17 mouse cellular contexts compared by ENCODE assay signal in genomic region chr7:112645724-112646123, GRCm38 (mm10).
"Had no signal": no experiment of that assay in that cellular context is flagged by ENCODE, and none has a peak within 500 bp of the region (broad histone marks: within the 10 kb centered on the region; RNA-seq: fewer than 3 reads in every experiment).

No protein-coding gene starts in this region.

- H3K4me3 ChIP-seq: limb, embryonic 13.5 days; midbrain, embryonic 10.5 days; neural tube, embryonic 12.5 days; stomach, embryonic 15.5 days had no signal

- H3K4me2 ChIP-seq: limb, embryonic 13.5 days; neural tube, embryonic 12.5 days; stomach, embryonic 15.5 days had no signal

- H3K9me3 ChIP-seq: limb, embryonic 13.5 days; midbrain, embryonic 10.5 days; neural tube, embryonic 12.5 days; stomach, embryonic 15.5 days had no signal

- H3K27ac ChIP-seq: kidney, postnatal 0 days; limb, embryonic 13.5 days; liver, embryonic 14.5 days; midbrain, embryonic 10.5 days; neural tube, embryonic 12.5 days; stomach, embryonic 15.5 days had no signal

- H3K27me3 ChIP-seq: limb, embryonic 13.5 days; neural tube, embryonic 12.5 days; stomach, embryonic 15.5 days had no signal

- H3K36me3 ChIP-seq: limb, embryonic 13.5 days; midbrain, embryonic 10.5 days; neural tube, embryonic 12.5 days; stomach, embryonic 15.5 days had no signal

- DNase-seq: kidney, adult 11 months; kidney, adult 9 months; kidney, postnatal 36 days; layer of hippocampus, adult 9-11 months; left cerebral cortex, postnatal 4 days; lung, adult 2 months; lung, postnatal 4 days; midbrain, embryonic 14.5 days; retina, postnatal 1 day; thymus, adult 18-20 months; thymus, postnatal 14 days had no signal

- H3K4me1 ChIP-seq: neural tube, embryonic 12.5 days; stomach, embryonic 15.5 days had no signal

- H3K9ac ChIP-seq: limb, embryonic 13.5 days; liver, embryonic 14.5 days; neural tube, embryonic 12.5 days; stomach, embryonic 15.5 days had no signal
